Mouse (Mus musculus) adrenal gland, postnatal 10 days (tissue): ENCODE measurements around the gene Arhgap31. TPM values are rescaled to one million over a fixed set of nuclear protein-coding genes. Genes with fewer than 3 reads are reported as not detected.
"Not testable (repeated sequence)": the region's sequence is repeated elsewhere in the genome, so short reads cannot be mapped to it uniquely, and the experiment has no call there.

Source experiments
- DNase-seq: peaks from one replicate; pipeline ENCODE4 v3.0.0; 2021; ENCODE audit warnings: mixed read lengths
- total RNA-seq, 2 experiments: library from RNA; stranded (reverse); gene quantifications; 2 replicates each; pipeline ENCODE4 v1.2.3; 2021

The Arhgap31 gene
- total RNA-seq, 2 experiments from 2014 or later, result 31.6 to 36.3 TPM

GRCm38 (mm10) chr16:38728576-38729132, 15.6 kb upstream of the Arhgap31 start:
- no peak for DNase-seq

- DNase-seq, result peak; percentile 27
Measured at GRCm38 (mm10) chr16:38724974-38725373, 11.9 kb upstream of the Arhgap31 start.

- DNase-seq, result no peak
Measured at GRCm38 (mm10) chr16:38724256-38724655, 11.2 kb upstream of the Arhgap31 start.

- no peak for DNase-seq
Measured at GRCm38 (mm10) chr16:38721377-38721776, 8.3 kb upstream of the Arhgap31 start.

GRCm38 (mm10) chr16:38714259-38714526, 1.1 kb upstream of the Arhgap31 start:
- DNase-seq, result not testable (repeated sequence)

- DNase-seq, result no peak
Measured at GRCm38 (mm10) chr16:38713404-38714258, 557 bp upstream of the Arhgap31 start.

GRCm38 (mm10) chr16:38712105-38712504, 969 bp downstream of the Arhgap31 start:
- DNase-seq, result peak; percentile 36

GRCm38 (mm10) chr16:38711245-38711644, 1.8 kb downstream of the Arhgap31 start:
- DNase-seq, result no peak

GRCm38 (mm10) chr16:38708962-38709520, 4.0 kb downstream of the Arhgap31 start:
- DNase-seq, result no peak

GRCm38 (mm10) chr16:38706782-38707181, 6.3 kb downstream of the Arhgap31 start:
- no peak for DNase-seq

- no peak for DNase-seq
Measured at GRCm38 (mm10) chr16:38705531-38706281, 7.4 kb downstream of the Arhgap31 start.

GRCm38 (mm10) chr16:38703501-38703900, 9.6 kb downstream of the Arhgap31 start:
- no peak for DNase-seq

GRCm38 (mm10) chr16:38702316-38702715, 10.8 kb downstream of the Arhgap31 start:
- no peak for DNase-seq

- no peak for DNase-seq
Measured at GRCm38 (mm10) chr16:38701492-38702185, 11.4 kb downstream of the Arhgap31 start.

GRCm38 (mm10) chr16:38700392-38701162, 12.5 kb downstream of the Arhgap31 start:
- DNase-seq, result peak; percentile 44

GRCm38 (mm10) chr16:38697611-38698010, 15.5 kb downstream of the Arhgap31 start:
- DNase-seq, result peak; percentile 48

- no peak for DNase-seq
Measured at GRCm38 (mm10) chr16:38695557-38695956, 17.5 kb downstream of the Arhgap31 start.

GRCm38 (mm10) chr16:38694906-38695540, 18.1 kb downstream of the Arhgap31 start:
- no peak for DNase-seq

- DNase-seq, result no peak
Measured at GRCm38 (mm10) chr16:38690501-38690900, 22.6 kb downstream of the Arhgap31 start.

GRCm38 (mm10) chr16:38689786-38690185, 23.3 kb downstream of the Arhgap31 start:
- no peak for DNase-seq
